Mouse (Mus musculus) MEL (cell line): ENCODE data around the gene Gm49342. TPM values are rescaled to one million over a fixed set of nuclear protein-coding genes. Genes with fewer than 3 reads are reported as not detected.
"Not testable (repeated sequence)": the region's sequence is repeated elsewhere in the genome, so short reads cannot be mapped to it uniquely, and the experiment has no call there.

Experiments used
- DNase-seq: peaks from one replicate; pipeline ENCODE4 v3.0.0; 2011; ENCODE audit warnings: low read depth, low spot score
- H3K27ac ChIP-seq: 2 replicates; pipeline ENCODE4 v1.5.1; 2012; ENCODE audit warnings: low read depth, mild to moderate bottlenecking, control low read depth, low read length, moderate library complexity; ENCODE audit not compliant: control insufficient read depth
- H3K27me3 ChIP-seq, 2 experiments: fragments of 150-350 bp in 1 of 2; sonication (generic) in 1 of 2; 2 replicates each; pipeline ENCODE4 v1.6.1; 2012; ENCODE audit warnings: low read length in 2 of 2, mild to moderate bottlenecking in 2 of 2, improper control_type of control experiment in 1 of 2, moderate library complexity in 1 of 2; ENCODE audit not compliant: insufficient read depth in 2 of 2, control insufficient read depth in 1 of 2
- H3K36me3 ChIP-seq, 2 experiments: 2 replicates each; pipeline ENCODE4 v1.6.1; 2012 to 2014; ENCODE audit warnings: low read length in 2 of 2, improper control_type of control experiment in 1 of 2, inconsistent platforms in 1 of 2, mild to moderate bottlenecking in 1 of 2; ENCODE audit not compliant: insufficient read depth in 2 of 2, control insufficient read depth in 1 of 2
- H3K4me1 ChIP-seq, 2 experiments: fragments of 150-350 bp in 1 of 2; sonication (generic) in 1 of 2; 2 replicates each; pipeline ENCODE4 v1.6.1; 2012; ENCODE audit warnings: low read length in 2 of 2, improper control_type of control experiment in 1 of 2, mild to moderate bottlenecking in 1 of 2; ENCODE audit not compliant: insufficient read depth in 2 of 2, control insufficient read depth in 1 of 2
- H3K4me3 ChIP-seq, 2 experiments: fragments of 150-350 bp in 1 of 2; sonication (generic) in 1 of 2; 2 replicates each; pipeline ENCODE4 v1.5.1; 2012; ENCODE audit warnings: low read depth in 2 of 2, low read length in 2 of 2, mild to moderate bottlenecking in 2 of 2, moderate library complexity in 2 of 2, control low read depth in 1 of 2, improper control_type of control experiment in 1 of 2; ENCODE audit not compliant: control insufficient read depth in 1 of 2, insufficient read depth in 1 of 2
- H3K79me2 ChIP-seq: 2 replicates; pipeline ENCODE4 v1.6.1; 2012; ENCODE audit warnings: mild to moderate bottlenecking, low read length, moderate library complexity; ENCODE audit not compliant: control insufficient read depth, poor library complexity, insufficient read depth
- H3K9ac ChIP-seq: 2 replicates; pipeline ENCODE4 v1.6.1; 2012; ENCODE audit warnings: low read depth, mild to moderate bottlenecking, control low read depth, low read length, moderate library complexity; ENCODE audit not compliant: control insufficient read depth, poor library complexity, severe bottlenecking
- H3K9me3 ChIP-seq: fragments of 150-350 bp; sonication (generic); replicated peaks from 2 replicates; pipeline ENCODE4 v1.6.1; 2012; ENCODE audit warnings: mild to moderate bottlenecking, low read length, improper control_type of control experiment, moderate library complexity; ENCODE audit not compliant: insufficient read depth
- polyA plus RNA-seq, 2 experiments: library from polyadenylated mRNA; stranded (reverse) in 1 of 2; unstranded in 1 of 2; fragments of >175 nt in 1 of 2; fragments of >200 nt in 1 of 2; gene quantifications; 2 replicates each; pipeline versions ENCODE4 v1.2.1 to v1.2.4; 2012; ENCODE audit warnings: low replicate concordance in 2 of 2, low read depth in 1 of 2; ENCODE audit not compliant: insufficient read length in 2 of 2, insufficient read depth in 1 of 2, missing spikeins in 1 of 2
- total RNA-seq: library from RNA; depleted of rRNA; stranded (reverse); fragments of 300-350 nt; gene quantifications from 2 replicates; pipeline ENCODE4 v1.2.3, GENCODE M21; 2012

Gene Gm49342
- total and polyA plus RNA-seq, 3 experiments: 14.5 to 45.2 TPM; not detected in 1

- not testable (repeated sequence) for H3K9me3 ChIP-seq, H3K4me1 ChIP-seq, H3K79me2 ChIP-seq, H3K36me3 ChIP-seq, H3K27me3 ChIP-seq, H3K27ac ChIP-seq
- H3K9ac ChIP-seq: peak within 1 kb of the TSS; percentile 14; the same call in 1 of the 2 replicates
- H3K4me3 ChIP-seq: peak within 1 kb of the TSS; percentile 55 to 61
- peak; percentile 16 for DNase-seq
Measured at GRCm38 (mm10) chr14:50955942-50956508, 11.7 kb downstream of the Gm49342 start, which contains the start of gene Pnp2. Gene Pnp2 (plus strand): TSS chr14:50955992.

- Histone ChIP-seq H3K4me3 (peak overlapping the region; percentile 55 to 61), H3K9ac (peak overlapping the region; percentile 14; the same call in 1 of the 2 replicates)
- not testable (repeated sequence) for H3K27ac ChIP-seq, H3K36me3 ChIP-seq, H3K9me3 ChIP-seq, H3K4me1 ChIP-seq, H3K27me3 ChIP-seq, H3K79me2 ChIP-seq
- DNase-seq: peak; percentile 33
Measured at GRCm38 (mm10) chr14:50956724-50957123, 12.4 kb downstream of the Gm49342 start.

- not testable (repeated sequence) for H3K9ac ChIP-seq, H3K4me1 ChIP-seq, H3K27me3 ChIP-seq, H3K36me3 ChIP-seq, H3K79me2 ChIP-seq, H3K9me3 ChIP-seq, H3K27ac ChIP-seq
- peak overlapping the region in 1 of 2 experiments; percentile 61; a peak in 2 of 4 replicates for H3K4me3 ChIP-seq
- DNase-seq: peak; percentile 2
Measured at GRCm38 (mm10) chr14:50957146-50957545, 12.8 kb downstream of the Gm49342 start.

DNA sequence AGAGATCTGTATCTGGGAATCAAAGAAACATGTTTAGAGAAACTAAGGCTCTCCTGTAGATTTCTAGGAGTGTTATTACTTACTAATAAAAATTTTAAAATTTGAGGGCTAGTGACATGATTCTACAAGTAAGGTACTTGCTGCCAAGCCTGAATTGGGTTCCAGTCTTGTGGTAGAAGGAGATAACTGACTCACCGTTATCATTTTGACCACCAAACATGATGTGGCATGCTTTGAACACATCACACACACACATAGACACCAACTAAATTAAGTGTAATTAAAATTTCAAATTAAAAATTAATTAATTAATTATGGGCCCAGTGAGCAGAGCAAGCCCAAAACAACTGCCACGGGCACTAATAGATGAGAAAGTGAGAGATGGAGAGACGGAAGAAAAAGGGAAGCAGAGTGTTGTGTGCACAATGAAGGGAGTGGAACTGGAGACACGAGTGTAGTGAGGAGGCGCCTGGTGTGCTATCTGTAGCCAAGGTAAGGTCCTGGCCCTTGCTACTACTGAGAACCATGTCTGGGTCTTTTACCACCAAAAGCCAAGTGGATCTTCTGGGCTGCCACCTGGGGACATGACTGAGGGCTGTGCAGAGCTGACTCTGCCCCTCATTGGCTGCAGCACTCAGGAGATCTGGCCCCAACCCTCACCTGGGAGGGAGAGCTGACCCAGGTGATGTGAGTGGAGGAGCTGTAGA, 14.1 kb downstream of the Gm49342 start:
- not testable (repeated sequence) for H3K4me3 ChIP-seq, H3K27ac ChIP-seq, H3K4me1 ChIP-seq, H3K9ac ChIP-seq, H3K36me3 ChIP-seq, H3K9me3 ChIP-seq, H3K79me2 ChIP-seq, H3K27me3 ChIP-seq
- peak; percentile 6 for DNase-seq
